Mouse (Mus musculus) bone marrow macrophage, adult 2 months (primary cell): Measurements from ENCODE around the gene Psip1. TPM values are rescaled to one million over a fixed set of nuclear protein-coding genes. Genes with fewer than 3 reads are reported as not detected.

Experiments used
- H3K27ac ChIP-seq: 2 replicates; pipeline ENCODE4 v1.5.1; 2012; ENCODE audit warnings: low read depth, low read length; ENCODE audit not compliant: insufficient read depth
- H3K4me1 ChIP-seq: 2 replicates; pipeline ENCODE4 v1.6.1; 2012; ENCODE audit warnings: low read length; ENCODE audit not compliant: control insufficient read depth, insufficient read depth
- H3K4me3 ChIP-seq: 2 replicates; pipeline ENCODE4 v1.5.1; 2012; ENCODE audit warnings: mild to moderate bottlenecking, low read length, moderate library complexity; ENCODE audit not compliant: insufficient read depth
- CTCF ChIP-seq: IDR thresholded peaks from 2 replicates; pipeline ENCODE4 v1.5.1; 2012; ENCODE audit warnings: low read depth, mild to moderate bottlenecking, low read length, moderate library complexity
- POLR2A ChIP-seq: IDR thresholded peaks from 2 replicates; pipeline ENCODE4 v1.6.1; 2012; ENCODE audit warnings: mild to moderate bottlenecking, low read depth, low read length, borderline replicate concordance
- polyA plus RNA-seq: library from polyadenylated mRNA; stranded (reverse); fragments of >200 nt; gene quantifications from 2 replicates; pipeline ENCODE4 v1.2.4, GENCODE M21; 2012; ENCODE audit not compliant: missing spikeins, insufficient read depth, insufficient read length

Psip1 gene
- polyA plus RNA-seq, 1 experiment = 51.5 TPM

GRCm38 (mm10) chr4:83427141-83427540 lies 59.1 kb downstream of the Psip1 start:
- H3K27ac ChIP-seq = no peak overlapping the region
- peaks cover 9% of the 10 kb centered on the region for H3K4me1 ChIP-seq
- no peak overlapping the region for H3K4me3 ChIP-seq
- TF ChIP-seq POLR2A = no peak
- no peak for TF ChIP-seq CTCF

DNA sequence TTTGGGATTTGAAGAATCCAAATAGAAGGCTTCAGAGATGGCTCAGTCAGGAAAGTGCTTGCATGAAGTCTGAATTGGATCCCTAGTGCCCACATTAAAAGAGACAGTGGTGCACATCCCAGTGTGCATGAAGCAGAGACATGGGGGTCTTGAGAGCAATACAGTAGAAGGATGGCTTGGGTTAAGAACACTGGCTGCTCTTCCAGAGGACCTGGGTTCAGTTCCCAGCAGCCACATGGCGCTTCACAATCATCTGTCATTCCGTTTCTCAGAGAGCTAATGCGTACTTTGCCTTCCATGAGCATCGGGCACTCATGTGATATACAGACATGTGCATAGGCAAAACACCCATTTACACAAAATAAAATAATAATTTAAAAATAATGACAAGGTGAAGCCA lies 61.1 kb downstream of the Psip1 start:
- no peak overlapping the region for H3K4me3 ChIP-seq
- H3K27ac ChIP-seq = no peak overlapping the region
- TF ChIP-seq POLR2A (no peak), CTCF (no peak)
- H3K4me1 ChIP-seq = peaks cover 4% of the 10 kb centered on the region; the same call in 1 of the 2 replicates

GRCm38 (mm10) chr4:83423641-83424040 lies 62.6 kb downstream of the Psip1 start:
- TF ChIP-seq POLR2A (no peak), CTCF (no peak)
- no peak overlapping the region for H3K4me3 ChIP-seq
- no peak overlapping the region for H3K27ac ChIP-seq
- H3K4me1 ChIP-seq = peaks cover 4% of the 10 kb centered on the region; the same call in 1 of the 2 replicates

DNA sequence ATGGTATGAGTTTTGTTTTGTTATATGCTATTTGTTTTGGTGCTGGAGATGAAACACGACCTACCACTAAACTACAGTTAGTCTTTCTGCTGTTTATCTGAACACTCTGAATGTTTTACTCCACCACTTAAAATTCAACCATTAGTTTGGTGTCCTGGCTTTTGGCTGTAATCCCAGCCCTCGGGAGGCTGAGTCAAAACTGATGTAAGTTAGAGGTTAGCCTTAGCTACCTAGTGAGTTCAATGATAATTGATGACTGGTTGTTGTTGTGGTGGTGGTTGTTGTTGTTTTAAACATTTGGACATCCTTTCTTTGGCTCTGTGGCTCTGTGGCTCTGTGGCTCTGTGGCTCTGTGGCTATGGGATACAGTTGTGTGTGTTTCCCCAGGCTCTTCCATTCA lies 67.5 kb downstream of the Psip1 start:
- Histone ChIP-seq H3K4me3 (peak overlapping the region; percentile 80), H3K27ac (no peak overlapping the region), H3K4me1 (peaks cover 2% of the 10 kb centered on the region; the same call in 1 of the 2 replicates)
- TF ChIP-seq CTCF (no peak), POLR2A (no peak)

DNA sequence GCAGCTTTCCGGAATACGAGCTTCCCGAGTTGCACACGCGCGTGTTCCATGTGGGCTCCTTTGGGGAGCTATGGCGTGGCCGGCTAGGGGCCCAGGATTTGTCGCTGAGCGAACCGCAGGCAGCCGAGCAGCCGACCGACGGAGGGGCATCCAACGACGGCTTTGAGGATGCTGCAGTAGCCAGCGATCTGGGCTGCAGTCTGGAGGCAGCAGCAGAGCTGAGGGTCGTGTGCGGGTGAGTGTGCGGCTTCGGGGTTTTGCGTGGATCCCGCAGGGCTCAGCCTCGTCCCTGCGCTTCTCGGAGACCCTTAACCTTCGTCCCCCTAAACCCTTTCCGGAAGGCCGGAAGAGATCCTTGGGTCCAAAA lies 68.5 kb downstream of the Psip1 start:
- H3K4me3 ChIP-seq = peak overlapping the region; percentile 80
- 0 out of 2 replicates have a peak overlapping the region, but pooled peaks have one; percentile 6 for H3K27ac ChIP-seq
- H3K4me1 ChIP-seq = peaks cover 2% of the 10 kb centered on the region; the same call in 1 of the 2 replicates
- TF ChIP-seq CTCF (no peak), POLR2A (no peak)

GRCm38 (mm10) chr4:83417160-83417819 lies 69.0 kb downstream of the Psip1 start, which contains the start of gene Snapc3:
TSS of gene Snapc3 (plus strand) at chr4:83417724.
- Histone ChIP-seq H3K27ac (peak within 1 kb of the TSS; percentile 52), H3K4me1 (peaks cover 1% of the 10 kb centered on the region; the same call in 1 of the 2 replicates), H3K4me3 (peak within 1 kb of the TSS; percentile 80)
- TF ChIP-seq CTCF = no peak
- no peak for TF ChIP-seq POLR2A

GRCm38 (mm10) chr4:83414241-83414824 lies 71.9 kb downstream of the Psip1 start:
- TF ChIP-seq POLR2A (no peak), CTCF (no peak)
- Histone ChIP-seq H3K4me3 (no peak overlapping the region), H3K27ac (no peak overlapping the region), H3K4me1 (no peaks in the 10 kb centered on the region)

DNA sequence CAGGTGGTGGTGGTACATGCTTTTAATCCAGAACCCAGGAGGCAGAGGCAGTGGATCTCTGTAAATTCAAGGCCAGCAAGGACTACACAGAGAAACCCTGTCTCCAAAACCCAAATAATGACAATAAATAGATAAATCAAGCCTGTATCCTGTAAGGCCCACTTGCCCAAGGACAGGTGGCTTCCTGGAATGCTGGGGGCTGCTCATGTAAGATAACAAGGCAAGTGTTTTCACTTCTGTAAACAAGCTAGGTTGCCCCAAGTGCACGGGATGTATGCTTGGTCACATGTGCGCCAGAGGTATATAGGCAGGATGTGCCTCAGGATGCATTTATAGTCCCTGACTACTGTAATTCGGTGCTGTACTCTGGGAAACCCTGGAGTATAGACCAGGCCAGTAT lies 74.2 kb downstream of the Psip1 start:
- TF ChIP-seq CTCF (no peak), POLR2A (no peak)
- Histone ChIP-seq H3K27ac (no peak overlapping the region), H3K4me3 (no peak overlapping the region), H3K4me1 (peaks cover 5% of the 10 kb centered on the region)

DNA sequence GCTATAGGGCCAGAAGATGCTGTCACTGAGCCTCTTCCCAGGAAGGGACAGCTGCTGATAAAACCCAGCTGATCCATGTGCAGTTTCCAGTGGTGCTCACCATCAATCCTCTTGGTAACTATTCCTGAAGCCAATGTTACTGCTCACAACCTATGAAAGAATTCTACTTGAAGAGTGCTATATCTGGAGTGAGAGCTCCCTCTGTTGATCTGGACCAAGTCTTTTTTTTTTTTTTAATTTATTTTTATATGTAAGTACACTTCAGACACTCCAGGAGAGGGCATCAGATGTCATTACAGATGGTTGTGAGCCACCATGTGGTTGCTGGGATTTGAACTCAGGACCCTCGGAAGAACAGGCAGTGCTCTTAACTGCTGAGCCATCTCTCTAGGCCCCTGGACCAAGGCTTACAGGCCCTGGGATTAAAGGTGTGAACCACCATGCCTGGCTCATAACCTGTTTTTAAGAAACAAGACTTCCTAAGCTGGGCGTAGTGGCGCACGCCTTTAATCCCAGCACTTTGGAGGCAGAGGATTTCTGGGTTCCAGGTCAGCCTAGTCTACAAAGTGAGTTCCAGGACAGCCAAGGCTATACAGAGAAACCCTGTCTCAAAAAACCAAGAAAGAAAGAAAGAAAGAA lies 76.3 kb downstream of the Psip1 start:
- Histone ChIP-seq H3K4me3 (no peak overlapping the region), H3K27ac (no peak overlapping the region), H3K4me1 (peaks cover 5% of the 10 kb centered on the region)
- TF ChIP-seq POLR2A (no peak), CTCF (no peak)

GRCm38 (mm10) chr4:83407688-83408087 lies 78.6 kb downstream of the Psip1 start:
- H3K4me3 ChIP-seq = no peak overlapping the region
- peaks cover 5% of the 10 kb centered on the region for H3K4me1 ChIP-seq
- TF ChIP-seq CTCF (no peak), POLR2A (no peak)
- H3K27ac ChIP-seq = peak overlapping the region; percentile 48

Other genes with a start within 250 kb of the Psip1 start
- 6.7 and 8.1 TPM in 2 replicates for gene Ttc39b, start 162.2 kb downstream of the Psip1 start, polyA plus RNA-seq
- 14.2 and 19.9 TPM in 2 replicates for gene Snapc3, start 68.7 kb downstream of the Psip1 start, polyA plus RNA-seq
- gene Ccdc171, start 39.1 kb upstream of the Psip1 start, polyA plus RNA-seq = 3.9 and 4.7 TPM in 2 replicates